Mouse (Mus musculus) intestine, embryonic 14.5 days (tissue): Measurements from ENCODE around the gene Slc25a20. TPM values are rescaled to one million over a fixed set of nuclear protein-coding genes. Genes with fewer than 3 reads are reported as not detected.

Experiments
- ATAC-seq: fragments of 200-750 bp; cut with Nextera tagmentation; replicated peaks from 2 replicates; pipeline ENCODE4 v1.8.0; 2017; ENCODE audit warnings: low read depth, moderate number of reproducible peaks, moderate TSS enrichment, moderate library complexity; ENCODE audit not compliant: low FRiP score, low TSS enrichment
- DNase-seq: peaks from one replicate; pipeline ENCODE4 v3.0.0-alpha.2; 2018; ENCODE audit warnings: low spot score
- H3K27ac ChIP-seq: fragments of 300-500 bp; sonication (generic); 2 replicates; pipeline ENCODE4 v1.5.1; 2014; ENCODE audit warnings: low read depth, mild to moderate bottlenecking, control low read depth
- H3K27me3 ChIP-seq: fragments of 300-500 bp; sonication (generic); replicated peaks from 2 replicates; pipeline ENCODE4 v1.6.1; 2014; ENCODE audit warnings: low read length, control low read depth; ENCODE audit not compliant: control insufficient read depth, insufficient read depth
- H3K36me3 ChIP-seq: fragments of 300-500 bp; sonication (generic); 2 replicates; pipeline ENCODE4 v1.6.1; 2014; ENCODE audit warnings: low read length, control low read depth; ENCODE audit not compliant: control insufficient read depth, insufficient read depth
- H3K4me1 ChIP-seq: fragments of 300-500 bp; sonication (generic); replicated peaks from 2 replicates; pipeline ENCODE4 v1.6.1; 2014; ENCODE audit warnings: low read length, control low read depth, mixed read lengths; ENCODE audit not compliant: control insufficient read depth, insufficient read depth
- H3K4me2 ChIP-seq: fragments of 300-500 bp; sonication (generic); 2 replicates; pipeline ENCODE4 v1.6.1; 2014; ENCODE audit warnings: low read length
- H3K4me3 ChIP-seq: fragments of 300-500 bp; sonication (generic); 2 replicates; pipeline ENCODE4 v1.5.1; 2014; ENCODE audit warnings: low read depth, low read length, control low read depth, mixed read lengths
- H3K9ac ChIP-seq: fragments of 300-500 bp; sonication (generic); 2 replicates; pipeline ENCODE4 v1.6.1; 2014; ENCODE audit warnings: mild to moderate bottlenecking, low read length
- H3K9me3 ChIP-seq: fragments of 300-500 bp; sonication (generic); 2 replicates; pipeline ENCODE4 v1.6.1; 2016; ENCODE audit warnings: low read length, control low read depth; ENCODE audit not compliant: control insufficient read depth
- WGBS: fragments of 180-500 bp; shearing (Covaris S2); extraction: QIAGEN DNeasy Blood & Tissue Kit; methylation state at CpG from one replicate; pipeline ENCODE4 v1.1.7; 2014; 5-methylcytosine and 5-hydroxymethylcytosine counted together
- polyA plus RNA-seq: library from polyadenylated mRNA; unstranded; fragments of >200 nt; fragmentation: Nextera tagmentation; extraction: Ambion mirVana; gene quantifications from 2 replicates; pipeline ENCODE4 v1.2.1, GENCODE M21; 2014

Slc25a20 gene
- polyA plus RNA-seq, result 29.1 and 34.5 TPM in 2 replicates

DNA sequence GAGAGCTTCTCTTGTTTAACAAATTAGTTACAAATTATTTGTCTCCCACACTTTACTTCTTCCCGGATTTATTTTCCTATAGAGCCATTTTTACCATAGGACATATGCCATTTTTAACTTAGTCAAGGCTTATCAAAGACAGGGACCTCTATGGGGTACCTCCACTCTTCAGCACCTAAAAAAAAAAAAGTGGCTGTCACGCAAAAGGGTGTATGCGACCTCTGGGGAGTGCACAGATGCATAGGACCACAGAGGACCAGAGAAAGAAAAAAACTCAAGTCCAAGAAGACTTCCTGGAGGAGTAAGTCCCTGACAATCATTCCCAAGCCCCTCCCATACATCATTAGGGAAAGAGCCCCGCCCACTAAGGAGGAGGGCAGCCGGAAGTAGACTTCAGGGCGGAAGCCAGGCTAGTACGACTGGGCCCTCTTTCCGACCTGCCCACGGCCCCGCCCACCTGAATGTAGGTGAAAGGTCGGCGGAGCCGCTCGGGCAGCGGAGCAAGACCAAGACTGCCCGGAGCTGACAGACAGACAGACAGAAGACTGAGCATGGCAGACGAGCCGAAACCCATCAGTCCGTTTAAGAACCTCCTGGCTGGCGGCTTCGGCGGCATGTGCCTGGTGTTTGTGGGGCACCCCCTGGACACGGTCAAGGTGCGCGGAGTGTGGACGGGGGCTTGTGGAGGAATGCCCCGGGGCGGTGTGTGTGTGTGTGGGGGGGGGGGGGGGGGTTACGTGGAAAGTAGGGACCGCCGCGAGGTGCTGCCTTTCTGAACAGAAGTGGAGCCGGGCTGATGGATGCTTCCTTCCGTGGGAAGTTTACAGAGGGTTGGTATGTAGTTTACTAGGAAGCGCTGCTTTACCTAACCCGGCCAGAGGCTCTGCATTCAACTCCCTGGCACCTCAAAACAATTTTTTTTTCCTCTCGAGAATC, at the start of gene Slc25a20:
Slc25a20 (plus strand) TSS at position 412 of the 936 bp plus-strand sequence.
- Histone ChIP-seq H3K36me3 (no peaks in the 10 kb centered on the region), H3K27me3 (no peaks in the 10 kb centered on the region), H3K4me3 (peak within 1 kb of the TSS; percentile 80), H3K4me1 (no peaks in the 10 kb centered on the region; the same call in 1 of the 2 replicates), H3K9ac (peak within 1 kb of the TSS; percentile 63), H3K9me3 (no peaks in the 10 kb centered on the region), H3K4me2 (peak within 1 kb of the TSS; percentile 65), H3K27ac (no peak within 1 kb of the TSS)
- 4% methylated on average over 32 of the region's 37 CpGs for WGBS
- DNase-seq, result peak; percentile 88
- ATAC-seq, result peak; percentile 94

DNA sequence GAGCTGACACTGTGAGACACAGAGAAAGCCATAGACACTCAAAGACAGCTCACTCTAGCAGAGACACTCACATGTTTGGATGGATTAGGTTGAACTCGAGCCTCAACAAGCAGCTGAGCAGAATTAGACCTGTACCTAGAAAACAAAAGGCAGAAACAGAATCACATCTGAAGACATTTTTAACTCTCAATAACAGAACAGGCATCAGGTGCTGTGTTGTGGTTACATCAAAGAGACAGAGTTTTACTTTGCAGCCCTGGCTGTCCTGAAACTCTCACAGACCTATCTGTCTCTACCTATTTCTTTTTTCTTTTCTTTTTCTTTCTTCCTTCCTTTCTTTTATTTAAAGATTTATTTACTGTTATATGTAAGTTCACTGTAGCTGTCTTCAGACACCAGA, 44.6 kb upstream of the Slc25a20 start:
- DNase-seq (no peak), ATAC-seq (no peak)
- Histone ChIP-seq H3K4me1 (no peaks in the 10 kb centered on the region), H3K9ac (no peak overlapping the region), H3K4me3 (no peak overlapping the region), H3K9me3 (no peaks in the 10 kb centered on the region), H3K27ac (no peak overlapping the region), H3K36me3 (peaks cover 73% of the 10 kb centered on the region), H3K4me2 (no peak overlapping the region), H3K27me3 (no peaks in the 10 kb centered on the region)
- 83% methylated on average over 1 of the region's 1 CpGs for WGBS

DNA sequence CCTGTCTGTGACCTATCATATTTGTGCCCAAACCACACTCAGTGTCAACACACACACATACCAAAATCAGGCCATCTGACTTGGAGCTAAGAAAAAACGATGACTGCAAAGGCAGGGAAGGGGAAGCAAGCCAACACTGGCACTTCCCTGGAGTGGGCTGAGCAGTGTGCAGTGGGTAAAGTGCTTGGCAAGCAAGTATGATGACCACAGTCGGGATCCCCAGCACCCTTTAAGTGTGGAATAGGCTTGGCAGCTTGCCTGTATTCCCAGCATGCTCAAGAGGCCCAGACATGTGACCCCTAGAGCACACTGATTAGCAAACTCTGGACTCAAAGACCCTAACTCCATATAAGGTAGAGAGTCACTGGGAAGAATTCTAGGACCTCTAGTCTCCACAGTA, 35.4 kb upstream of the Slc25a20 start:
- no peaks in the 10 kb centered on the region for H3K4me1 ChIP-seq
- H3K9ac ChIP-seq, result no peak overlapping the region
- no peak for ATAC-seq
- no peak overlapping the region for H3K4me2 ChIP-seq
- no peaks in the 10 kb centered on the region for H3K27me3 ChIP-seq
- H3K9me3 ChIP-seq, result no peaks in the 10 kb centered on the region
- H3K36me3 ChIP-seq, result peaks cover 28% of the 10 kb centered on the region
- H3K27ac ChIP-seq, result no peak overlapping the region
- H3K4me3 ChIP-seq, result no peak overlapping the region
- 70% methylated on average over 2 of the region's 2 CpGs for WGBS
- no peak for DNase-seq

DNA sequence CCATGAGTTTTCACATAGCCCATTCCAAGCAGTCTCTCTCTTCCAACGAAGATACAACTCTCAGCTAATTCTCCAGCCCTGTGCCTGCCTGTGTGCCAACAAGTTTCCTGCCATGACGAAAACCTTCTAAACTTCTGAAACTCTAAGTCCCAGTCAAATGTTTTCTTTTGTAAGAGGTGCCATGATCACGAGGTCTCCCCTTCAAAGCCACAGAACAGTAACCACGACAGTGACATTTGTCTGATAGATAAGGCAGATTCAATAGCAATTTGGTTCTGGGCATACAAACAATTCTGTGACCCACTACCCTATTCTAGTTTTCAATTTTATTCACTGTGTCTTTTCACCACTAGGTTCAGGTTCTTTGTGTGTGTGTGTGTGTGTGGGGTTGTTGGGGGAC, 33.7 kb upstream of the Slc25a20 start:
- Histone ChIP-seq H3K9me3 (no peaks in the 10 kb centered on the region), H3K36me3 (peaks cover 30% of the 10 kb centered on the region), H3K4me1 (no peaks in the 10 kb centered on the region), H3K27ac (no peak overlapping the region), H3K4me3 (no peak overlapping the region), H3K4me2 (no peak overlapping the region), H3K27me3 (no peaks in the 10 kb centered on the region), H3K9ac (no peak overlapping the region)
- WGBS, result 82% methylated on average over 4 of the region's 4 CpGs
- DNase-seq (no peak), ATAC-seq (no peak)

DNA sequence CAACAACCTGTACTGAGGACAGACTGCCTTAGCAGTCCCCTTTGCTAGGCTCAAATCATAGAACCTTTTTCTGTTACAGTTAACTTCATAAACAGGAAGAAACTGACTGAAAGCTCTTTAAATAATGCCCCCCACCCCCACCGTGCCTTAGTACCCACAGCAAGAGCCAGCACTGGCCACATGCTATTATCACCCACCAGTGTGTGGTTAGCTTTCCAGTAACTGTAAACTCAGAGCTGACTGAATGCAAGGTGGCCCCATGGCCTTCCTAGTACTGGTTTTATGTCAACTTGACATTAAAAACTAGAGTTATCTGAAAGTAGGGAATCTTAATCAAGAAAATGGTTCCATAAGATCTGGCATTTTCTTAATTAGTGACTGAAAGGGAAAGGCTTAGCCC, 31.2 kb upstream of the Slc25a20 start:
- no peak for ATAC-seq
- 81% methylated on average over 1 of the region's 1 CpGs for WGBS
- H3K27ac ChIP-seq, result no peak overlapping the region

DNA sequence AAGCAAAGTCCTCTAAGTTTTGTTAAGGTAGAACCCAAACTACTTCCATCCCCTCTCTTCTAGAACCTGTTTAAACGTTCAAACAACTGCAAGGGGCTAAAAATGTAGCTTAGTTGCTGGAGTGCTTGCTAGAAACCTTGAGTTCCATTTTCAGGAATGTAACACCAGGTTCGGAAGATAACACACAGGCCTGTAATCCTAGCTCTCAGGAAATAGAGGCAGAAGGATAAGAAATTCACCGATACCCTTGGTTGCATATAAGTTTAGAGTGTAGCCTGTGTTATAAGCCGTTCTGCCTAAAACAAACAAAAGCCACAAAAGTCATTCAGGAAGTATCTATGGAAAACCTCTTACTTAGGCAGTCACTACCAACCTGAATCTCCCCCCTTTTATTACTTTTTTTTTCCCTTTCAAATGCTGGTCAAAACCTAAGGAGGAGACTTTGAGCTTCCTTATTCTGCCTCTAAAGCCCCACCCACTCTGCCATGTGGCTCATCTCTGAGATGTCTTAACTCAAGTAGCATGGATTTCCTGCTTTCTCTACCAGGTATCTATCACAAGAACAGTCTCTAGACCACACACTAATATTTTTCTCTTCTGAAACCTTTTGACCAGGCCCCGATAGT, 30.1 kb upstream of the Slc25a20 start:
- H3K9ac ChIP-seq, result no peak overlapping the region
- H3K4me3 ChIP-seq, result no peak overlapping the region
- ATAC-seq (no peak), DNase-seq (no peak)
- no peaks in the 10 kb centered on the region for H3K27me3 ChIP-seq
- H3K9me3 ChIP-seq, result no peaks in the 10 kb centered on the region
- H3K4me1 ChIP-seq, result no peaks in the 10 kb centered on the region
- H3K27ac ChIP-seq, result no peak overlapping the region
- H3K4me2 ChIP-seq, result no peak overlapping the region
- H3K36me3 ChIP-seq, result peaks cover 31% of the 10 kb centered on the region
- WGBS, result 83% methylated on average over 5 of the region's 5 CpGs

More for the DNA sequence above, 31.2 kb upstream of the Slc25a20 start:
- no peak overlapping the region for H3K4me2 ChIP-seq
- H3K36me3 ChIP-seq, result peaks cover 29% of the 10 kb centered on the region
- no peaks in the 10 kb centered on the region for H3K27me3 ChIP-seq
- H3K4me1 ChIP-seq, result no peaks in the 10 kb centered on the region
- H3K9ac ChIP-seq, result no peak overlapping the region
- H3K9me3 ChIP-seq, result no peaks in the 10 kb centered on the region
- DNase-seq, result no peak
- H3K4me3 ChIP-seq, result no peak overlapping the region

DNA sequence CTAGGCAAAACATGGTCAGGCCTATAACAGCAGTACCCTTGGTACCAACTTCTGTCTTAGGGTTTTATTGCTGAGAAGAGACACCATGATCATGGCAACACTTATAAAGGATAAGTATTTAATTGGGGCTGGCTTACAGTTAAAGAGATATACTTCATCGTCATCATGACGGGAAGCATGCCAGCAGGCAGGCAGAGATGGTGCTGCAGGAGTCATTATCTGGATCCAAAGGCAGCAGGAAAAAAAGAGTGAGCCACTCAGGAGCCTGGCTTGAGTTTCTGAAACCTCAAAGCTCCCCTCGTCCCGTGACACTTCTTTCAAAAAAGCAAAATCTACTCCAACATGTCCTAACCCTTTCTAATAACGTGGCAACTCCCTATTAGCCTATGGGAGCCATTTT, 29.5 kb upstream of the Slc25a20 start:
- no peak for ATAC-seq
- no peak overlapping the region for H3K4me2 ChIP-seq
- H3K9me3 ChIP-seq, result no peaks in the 10 kb centered on the region
- H3K4me3 ChIP-seq, result no peak overlapping the region
- H3K36me3 ChIP-seq, result peaks cover 37% of the 10 kb centered on the region
- H3K9ac ChIP-seq, result no peak overlapping the region
- H3K27me3 ChIP-seq, result no peaks in the 10 kb centered on the region
- DNase-seq, result no peak
- 87% methylated on average over 5 of the region's 5 CpGs for WGBS
- H3K27ac ChIP-seq, result no peak overlapping the region
- H3K4me1 ChIP-seq, result no peaks in the 10 kb centered on the region

DNA sequence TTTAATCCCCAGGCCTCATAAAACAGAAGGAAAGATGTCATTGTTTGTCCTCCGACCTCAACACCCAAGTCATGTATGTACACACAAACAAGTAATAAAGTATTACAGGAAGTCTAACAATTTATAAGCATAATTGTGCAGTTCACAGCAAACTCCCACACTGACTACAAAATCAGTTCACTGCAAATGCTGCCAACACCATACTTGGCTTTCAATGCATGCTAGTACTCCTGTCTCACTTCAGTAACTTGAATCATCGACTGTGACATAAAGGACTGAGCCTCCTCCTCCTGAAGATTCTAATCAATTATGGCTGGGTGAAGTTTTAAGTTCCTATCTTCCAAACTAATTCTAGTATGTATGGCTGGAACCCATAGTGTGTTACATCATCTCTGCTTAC, 28.0 kb upstream of the Slc25a20 start:
- Histone ChIP-seq H3K36me3 (peaks cover 44% of the 10 kb centered on the region), H3K4me1 (no peaks in the 10 kb centered on the region), H3K27me3 (no peaks in the 10 kb centered on the region), H3K27ac (no peak overlapping the region), H3K4me3 (no peak overlapping the region), H3K4me2 (no peak overlapping the region), H3K9ac (no peak overlapping the region), H3K9me3 (no peaks in the 10 kb centered on the region)
- WGBS, result 79% methylated on average over 2 of the region's 2 CpGs
- ATAC-seq (no peak), DNase-seq (no peak)
